Mouse (Mus musculus) heart, postnatal 4 days (tissue): ENCODE measurements around the gene Dhx35. TPM values are rescaled to one million over a fixed set of nuclear protein-coding genes. Genes with fewer than 3 reads are reported as not detected.

Source experiments
- DNase-seq: peaks from one replicate; pipeline ENCODE4 v3.0.0; 2021
- total RNA-seq, 2 experiments: library from RNA; stranded (reverse); gene quantifications; 2 replicates each; pipeline ENCODE4 v1.2.3; 2021

Gene Dhx35
- total RNA-seq: 10 to 100 TPM; 33.2 to 33.3 TPM

DNA sequence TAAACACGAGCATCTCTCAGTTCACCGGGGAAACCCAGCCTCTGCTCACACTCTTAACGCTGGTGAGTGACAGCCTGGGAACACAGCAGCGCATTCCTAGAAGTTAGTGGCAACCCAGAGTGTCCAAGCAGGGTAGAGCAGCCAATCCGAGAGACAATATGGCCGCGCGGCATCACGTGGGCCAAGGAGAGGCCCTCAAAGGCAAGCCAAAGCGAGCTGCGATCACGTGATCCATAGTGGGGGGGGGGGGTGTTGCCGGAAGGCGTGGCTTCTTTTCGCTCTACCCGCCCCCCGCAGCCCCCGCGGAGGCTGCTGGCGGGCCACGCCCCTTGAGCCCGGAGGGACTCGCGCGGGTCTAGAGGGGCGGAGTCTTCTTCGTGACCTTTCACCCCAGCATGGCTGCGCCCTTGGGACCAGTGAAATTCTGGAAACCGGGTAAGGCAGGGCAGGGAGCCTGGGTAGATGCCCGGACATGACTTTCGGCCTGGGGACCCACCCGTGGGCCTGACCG, at the start of gene Dhx35:
Gene Dhx35, plus strand, starts transcription at position 314 of the 511 bp plus-strand sequence.
- peak; percentile 95 for DNase-seq

DNA sequence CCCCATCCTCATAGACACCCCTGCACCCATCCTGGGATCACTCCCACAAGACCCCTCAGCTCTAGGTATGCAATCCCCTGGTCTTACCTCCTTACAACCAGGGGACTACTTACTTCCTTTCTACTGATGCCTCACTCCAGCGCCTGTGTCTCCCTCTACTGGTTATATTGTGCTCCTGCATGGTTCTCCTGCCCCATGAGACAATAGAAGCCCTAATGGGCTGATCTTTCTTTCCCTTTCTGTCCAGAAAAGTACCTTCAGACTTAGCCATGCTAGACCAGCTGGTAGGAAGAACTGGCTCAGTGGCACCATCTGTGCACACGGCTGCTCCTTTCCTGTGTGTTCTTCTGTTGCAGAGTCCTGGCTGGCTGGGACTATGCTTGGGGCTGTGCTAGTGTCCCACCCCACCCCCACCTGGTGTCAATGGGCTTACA, 49.5 kb upstream of the Dhx35 start:
- DNase-seq: peak; percentile 55

DNA sequence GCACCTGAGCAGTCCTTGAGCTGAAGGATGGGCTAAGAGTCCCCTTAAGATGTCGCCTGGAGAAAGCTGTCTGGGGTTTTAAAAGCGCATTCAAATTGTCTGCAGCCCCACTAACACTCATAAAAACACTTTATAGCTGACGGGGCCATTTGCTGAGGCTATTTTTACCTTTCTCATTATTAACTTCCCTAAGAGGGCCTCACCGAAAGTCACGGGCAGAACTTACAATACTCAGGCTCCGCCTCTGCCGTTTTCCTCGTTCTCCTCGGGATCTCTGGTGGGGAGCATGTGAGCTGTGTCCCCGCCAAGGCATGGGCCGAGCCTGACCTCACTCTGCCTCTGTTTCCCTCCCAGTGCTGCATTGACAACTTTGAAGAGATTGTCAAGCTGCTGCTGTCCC, 48.4 kb upstream of the Dhx35 start:
- no peak for DNase-seq

DNA sequence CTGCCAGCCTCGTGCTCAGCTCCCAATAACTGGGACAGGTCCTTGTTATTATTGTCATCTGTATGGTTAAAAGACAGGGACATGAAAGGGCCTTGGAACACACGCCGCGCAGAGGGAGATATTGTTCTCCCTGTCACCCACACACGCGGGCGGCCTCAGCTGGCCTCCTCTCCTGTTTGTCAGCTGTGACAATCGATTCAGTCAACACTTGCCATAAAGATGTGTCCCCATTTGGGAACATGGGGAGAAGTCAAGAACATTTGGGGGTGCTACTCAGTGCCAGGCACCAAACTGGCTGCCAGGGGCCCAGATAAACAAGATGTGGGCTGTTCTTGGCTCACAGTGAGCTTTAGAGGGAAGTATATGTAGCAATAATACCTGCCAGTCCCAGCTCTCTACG, 45.2 kb upstream of the Dhx35 start:
- DNase-seq: no peak

DNA sequence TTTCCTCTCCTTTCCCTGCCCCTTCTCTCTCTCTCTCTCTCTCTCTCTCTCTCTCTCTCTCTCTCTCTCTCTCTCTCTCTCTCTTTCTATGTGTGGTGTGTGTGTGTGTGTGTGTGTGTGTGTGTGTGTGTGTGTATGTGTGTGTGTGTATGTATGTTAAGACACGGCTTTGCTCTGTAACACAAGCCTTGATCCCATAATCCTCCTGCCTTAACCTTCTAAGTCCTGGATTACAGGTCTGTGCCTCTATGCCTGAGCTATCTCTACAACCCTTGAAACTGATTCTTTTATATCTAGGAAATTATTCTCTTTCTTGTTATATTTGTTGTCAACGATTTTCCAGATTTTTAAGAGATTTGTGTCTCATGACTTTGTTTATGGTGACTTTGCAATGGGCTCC, 34.4 kb upstream of the Dhx35 start:
- DNase-seq: no peak

DNA sequence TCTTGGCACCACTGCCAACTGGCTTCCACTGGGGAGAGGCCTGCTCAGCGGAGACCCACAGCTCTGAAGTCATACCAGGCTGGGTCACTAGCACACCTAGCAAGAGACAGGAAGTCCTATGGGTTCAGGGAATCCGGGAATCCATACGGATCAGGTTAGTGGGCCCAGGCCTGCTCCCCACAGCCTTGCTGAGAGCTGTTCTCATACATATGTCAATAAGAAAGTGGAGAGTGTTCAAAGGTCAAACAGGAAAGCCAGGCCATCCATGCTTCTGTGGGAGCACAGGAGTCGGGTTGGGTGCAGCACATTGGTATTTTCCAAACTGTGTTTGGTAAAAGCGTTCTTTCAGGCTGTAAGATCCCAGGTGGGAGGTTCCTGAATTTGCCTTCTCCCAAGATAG, 32.3 kb upstream of the Dhx35 start:
- no peak for DNase-seq

DNA sequence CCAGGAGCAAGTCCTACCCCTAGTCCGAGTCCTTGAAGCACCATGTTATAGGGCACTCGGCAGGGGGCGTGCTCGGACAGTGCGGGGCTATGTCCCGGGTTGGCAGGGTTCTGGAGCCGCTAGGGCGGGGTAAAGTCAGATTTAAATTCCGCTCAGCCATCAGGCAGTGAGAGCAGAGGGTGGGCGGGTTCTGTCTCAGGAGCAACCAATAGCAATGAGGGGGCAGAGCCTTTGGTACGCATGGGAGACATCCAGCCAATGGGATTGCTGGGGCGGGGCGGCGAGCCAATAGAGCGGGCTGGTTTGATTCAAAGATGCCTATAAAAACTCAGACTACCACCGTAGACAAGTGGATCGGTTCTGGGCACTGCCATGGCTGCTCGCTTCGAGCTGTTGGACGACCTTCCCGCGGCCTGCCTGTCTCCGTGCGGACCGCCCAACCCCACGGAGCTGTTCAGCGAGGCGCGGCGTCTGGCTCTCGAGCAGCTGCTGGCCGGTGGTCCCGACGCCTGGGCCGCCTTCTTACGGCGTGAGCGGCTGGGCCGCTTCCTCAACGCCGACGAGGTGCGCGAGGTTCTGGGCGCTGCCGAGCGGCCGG, 26.8 kb upstream of the Dhx35 start, which contains the start of gene Fam83d:
Gene Fam83d, plus strand, starts transcription at position 352 of the 598 bp plus-strand sequence.
- DNase-seq: peak; percentile 98

DNA sequence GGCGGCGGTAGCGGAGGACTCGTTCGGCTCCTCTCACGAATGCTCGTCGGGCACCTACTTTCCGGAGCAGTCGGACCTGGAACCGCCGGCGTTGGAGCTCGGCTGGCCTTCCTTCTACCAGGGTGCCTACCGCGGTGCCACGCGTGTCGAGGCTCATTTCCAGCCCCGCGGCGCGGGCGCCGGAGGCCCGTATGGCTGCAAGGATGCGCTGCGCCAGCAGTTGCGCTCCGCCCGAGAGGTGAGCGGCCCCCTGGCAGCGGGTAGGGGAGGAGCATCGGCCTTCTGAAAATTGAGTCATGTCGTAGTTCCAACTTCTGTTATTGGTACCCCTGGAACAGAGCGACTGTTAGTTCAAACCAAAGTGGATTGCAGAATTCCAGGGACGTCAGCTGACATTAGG, 26.3 kb upstream of the Dhx35 start:
- peak; percentile 40 for DNase-seq

DNA sequence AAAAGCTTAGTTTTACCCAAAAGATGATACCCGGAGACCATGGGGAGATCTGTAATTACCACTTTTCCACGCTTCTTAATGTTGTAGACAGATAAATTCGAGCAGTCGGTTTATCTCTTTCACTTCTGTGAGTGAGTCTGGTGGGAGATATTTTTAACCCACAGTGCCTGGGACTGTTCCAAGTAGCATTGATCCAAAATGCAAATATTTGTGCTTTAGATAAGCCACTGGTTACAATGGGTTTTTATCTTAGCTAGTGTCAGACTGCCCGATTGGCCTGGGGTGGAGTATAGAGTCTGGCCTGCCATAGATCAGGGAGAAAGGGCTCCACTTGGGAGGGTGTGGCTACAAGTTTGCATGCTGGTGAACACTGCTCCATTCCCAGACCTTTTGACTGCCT, 25.8 kb upstream of the Dhx35 start:
- DNase-seq: no peak

DNA sequence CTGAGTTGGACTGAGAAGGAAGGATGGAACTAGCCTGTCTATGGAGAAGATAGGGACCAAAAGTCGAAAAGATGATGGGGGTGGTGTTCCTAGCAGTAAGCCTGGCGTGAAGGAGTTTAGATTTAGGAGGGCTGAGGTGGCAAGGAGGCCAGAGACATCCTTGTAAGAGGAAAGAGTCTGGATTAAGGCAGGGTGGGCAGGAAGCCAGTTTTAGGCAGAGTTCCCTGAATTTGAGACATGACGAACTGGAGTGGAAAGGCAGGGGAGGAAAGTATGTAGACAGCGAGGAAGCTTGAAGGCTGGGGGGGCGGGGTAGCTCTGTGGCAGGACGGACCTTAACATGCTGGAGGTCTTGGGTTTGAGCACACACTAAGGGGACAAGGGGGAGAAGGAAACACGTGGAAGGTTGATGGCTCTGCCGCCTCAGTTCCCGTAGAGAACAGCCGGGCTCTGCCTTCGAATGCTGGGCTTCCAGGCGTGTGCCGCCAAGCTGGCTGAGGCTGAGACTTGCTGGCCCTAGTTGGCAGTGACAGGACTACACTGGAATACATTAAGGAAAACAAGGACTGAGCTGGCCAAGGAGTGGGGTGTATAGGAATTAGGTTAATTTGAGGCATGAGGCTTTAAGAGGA, 24.4 kb upstream of the Dhx35 start:
- DNase-seq: peak; percentile 57

DNA sequence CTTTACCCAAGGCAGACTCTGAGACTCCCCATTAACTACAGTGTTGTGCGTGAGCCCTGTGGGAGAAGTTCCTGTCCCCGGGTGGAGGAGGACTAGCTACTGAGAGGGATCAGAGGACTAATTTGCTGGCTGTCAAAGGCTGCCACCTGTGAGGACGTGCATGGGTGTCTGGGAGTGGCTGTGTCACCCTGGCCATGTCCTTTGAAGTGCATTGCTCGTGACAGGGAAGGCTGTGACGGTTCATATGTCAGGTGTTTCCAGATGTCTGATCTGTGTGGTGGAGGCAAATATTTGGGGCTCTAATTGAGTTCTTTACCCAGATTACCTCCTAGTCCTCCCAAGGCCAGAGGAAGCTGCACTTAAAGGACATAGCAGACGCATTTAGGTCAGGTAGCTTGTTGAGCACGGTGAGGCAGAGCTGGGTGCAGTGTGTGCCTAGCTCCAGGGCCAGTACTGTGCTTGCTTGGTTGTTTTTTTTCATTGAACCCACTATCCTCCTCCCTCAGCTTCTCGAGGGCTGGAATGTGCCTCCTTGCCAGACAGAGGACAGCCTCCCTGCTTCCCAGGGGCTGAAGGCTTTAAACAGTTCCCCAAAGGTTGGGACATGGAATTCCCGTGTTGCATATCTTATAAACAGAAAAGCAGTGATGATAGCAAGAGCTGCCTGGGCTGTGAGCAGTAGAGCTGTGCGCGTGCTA, 23.4 kb upstream of the Dhx35 start:
- no peak for DNase-seq

DNA sequence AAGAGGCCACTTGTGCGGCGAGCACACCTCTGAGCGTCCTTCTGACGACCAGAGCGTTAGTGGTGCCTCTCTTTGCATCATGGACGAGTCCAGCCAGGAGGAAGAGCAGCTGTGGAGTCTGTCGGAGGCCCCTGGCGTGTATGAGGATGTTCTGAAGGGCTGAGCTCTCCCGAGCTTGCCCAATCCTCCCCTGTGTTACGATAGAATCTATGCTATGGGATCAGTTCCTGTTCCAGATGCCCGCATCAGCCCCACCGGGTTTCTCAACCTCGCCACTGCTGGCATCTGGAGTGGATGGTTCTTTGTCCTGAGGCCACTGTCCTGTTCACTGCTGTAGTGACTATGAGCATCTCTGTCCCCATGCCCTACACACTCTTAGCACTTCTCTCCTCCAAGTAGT, 21.8 kb upstream of the Dhx35 start:
- DNase-seq: no peak

DNA sequence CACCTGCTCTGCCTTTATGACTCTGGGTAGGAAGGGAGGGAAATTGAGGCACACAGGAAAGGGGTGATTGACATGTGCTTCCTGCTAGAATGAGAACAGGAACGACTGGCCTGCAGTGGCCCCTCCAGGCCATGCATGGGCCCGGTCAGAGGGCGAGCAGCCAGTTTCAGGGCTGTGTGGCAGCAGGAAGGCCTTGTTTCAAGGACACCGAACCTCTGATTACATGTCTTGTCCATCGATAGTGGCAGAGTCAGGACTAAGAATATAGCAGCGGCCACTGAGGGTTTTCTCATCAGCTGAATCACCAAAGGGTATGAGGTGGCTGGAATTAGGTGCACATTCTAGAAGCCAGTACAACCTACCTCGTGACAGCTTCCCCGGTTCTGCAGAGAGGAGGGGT, 19.7 kb upstream of the Dhx35 start:
- DNase-seq: no peak

DNA sequence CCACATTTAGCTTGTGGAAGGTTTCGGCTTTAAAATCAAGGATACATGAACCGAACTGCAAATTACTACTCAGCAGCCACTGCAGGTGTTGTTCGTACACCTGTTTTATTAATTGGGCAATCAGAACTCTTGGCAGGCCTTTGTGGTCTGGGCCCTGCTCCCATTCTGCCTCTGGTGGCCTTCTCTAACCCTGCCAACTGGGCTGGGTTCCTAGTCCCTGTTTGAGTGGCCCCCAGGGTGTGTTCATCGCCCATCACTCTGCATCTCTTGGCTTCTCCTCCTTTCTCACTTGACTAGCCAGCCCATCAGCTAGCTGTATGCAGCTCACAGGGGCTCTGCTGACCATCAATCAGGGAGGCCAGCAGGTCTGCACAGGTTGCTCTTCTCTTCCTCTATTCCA, 17.9 kb upstream of the Dhx35 start:
- DNase-seq: peak; percentile 24

DNA sequence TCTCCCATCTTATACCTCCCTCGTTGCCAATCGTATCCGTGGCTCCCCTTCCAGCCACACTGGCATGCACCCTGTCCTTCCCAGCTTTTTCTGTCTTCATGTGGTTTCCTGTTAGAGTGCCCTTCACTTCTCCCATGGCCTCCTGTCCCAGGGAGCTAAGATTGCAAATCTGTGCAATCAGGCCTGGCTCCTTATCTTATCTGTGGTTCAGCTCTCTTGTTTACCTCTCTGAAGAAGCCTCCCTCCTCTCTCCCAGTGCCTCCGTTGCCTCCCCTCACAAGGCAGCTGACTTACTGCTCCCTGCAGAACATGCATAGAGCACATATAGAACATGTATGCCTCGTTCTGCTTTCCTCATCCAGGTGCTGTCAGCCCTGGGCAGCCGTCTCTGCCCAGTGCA, 17.1 kb upstream of the Dhx35 start:
- no peak for DNase-seq

DNA sequence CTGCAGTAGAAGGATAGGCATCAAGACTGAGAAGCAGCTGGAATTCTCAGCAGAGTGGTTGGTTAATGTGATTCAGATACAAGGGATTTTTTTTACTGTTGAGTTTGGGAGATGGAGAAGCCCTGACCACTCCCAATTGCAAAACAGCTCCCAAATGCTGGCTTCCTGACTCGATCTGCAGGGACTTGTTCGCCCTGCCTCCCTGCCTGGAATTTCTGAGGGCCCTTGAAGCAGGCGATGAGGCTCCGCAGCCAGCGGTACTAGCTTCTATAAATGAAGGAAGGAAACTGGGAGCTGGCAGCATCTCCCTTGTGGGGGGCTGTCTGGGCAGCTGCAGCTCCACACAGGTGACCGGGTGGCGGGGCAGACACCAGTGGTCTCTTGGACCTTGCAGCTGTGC, 16.3 kb upstream of the Dhx35 start:
- no peak for DNase-seq

DNA sequence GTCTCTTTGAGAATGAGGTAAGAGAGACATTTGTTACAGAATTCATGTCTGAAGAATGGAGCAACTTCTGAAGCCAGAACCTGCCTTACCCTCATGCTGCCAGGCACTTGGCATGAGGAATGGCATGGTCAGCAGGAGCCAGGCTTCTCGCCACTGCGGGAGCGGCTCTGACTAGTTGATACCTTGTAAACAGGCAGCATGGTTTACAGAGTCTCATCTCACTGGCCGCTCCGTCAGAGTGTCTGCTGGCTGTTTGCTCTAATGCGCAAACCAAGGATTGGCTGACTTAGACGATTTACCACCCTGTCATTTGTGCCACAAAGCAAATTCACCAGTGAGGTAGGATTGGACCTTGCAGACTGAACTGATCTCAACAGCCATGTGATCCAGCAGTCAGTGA, 13.5 kb upstream of the Dhx35 start:
- DNase-seq: no peak

DNA sequence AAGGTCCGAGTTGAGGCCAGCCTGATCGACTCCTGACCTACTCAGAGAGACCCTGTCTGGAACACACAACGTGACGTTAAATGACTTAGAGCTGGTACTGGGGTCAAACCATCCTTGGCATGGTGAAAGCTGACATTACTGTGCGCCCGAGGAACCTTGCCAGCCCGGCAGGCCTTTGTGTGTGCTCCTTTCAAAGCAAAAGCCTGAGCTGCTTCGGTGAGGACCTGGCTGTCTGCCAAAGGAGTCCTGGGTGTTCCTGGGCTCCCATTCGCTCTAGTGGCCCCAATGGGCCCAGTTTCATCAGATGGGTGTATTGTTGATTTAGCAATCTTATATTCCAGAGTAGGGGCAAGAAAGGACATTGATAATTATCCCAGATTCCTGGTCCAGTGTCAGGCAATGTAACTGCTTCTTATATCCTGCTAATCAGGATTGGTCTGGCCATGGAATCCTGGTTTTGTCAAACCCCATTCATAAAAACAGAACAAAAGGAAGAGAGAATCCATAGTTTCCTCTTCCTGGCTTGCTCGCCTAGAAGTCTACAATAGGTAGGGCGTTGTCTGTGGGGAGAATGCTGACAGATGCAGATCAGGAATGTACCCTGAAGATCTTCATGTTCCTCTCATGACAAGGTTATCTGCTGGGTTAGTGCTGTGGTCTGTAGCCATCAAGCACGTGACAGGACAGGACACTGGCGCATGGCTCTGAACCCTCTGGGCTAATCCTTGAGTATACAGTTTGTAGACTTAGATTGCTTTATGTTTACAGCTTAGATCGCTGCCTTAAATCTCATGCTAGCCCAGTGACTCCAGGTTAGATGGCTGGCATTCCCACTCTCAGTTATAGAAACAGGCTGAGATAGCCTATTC, 7.4 kb upstream of the Dhx35 start:
- peak; percentile 46 for DNase-seq

DNA sequence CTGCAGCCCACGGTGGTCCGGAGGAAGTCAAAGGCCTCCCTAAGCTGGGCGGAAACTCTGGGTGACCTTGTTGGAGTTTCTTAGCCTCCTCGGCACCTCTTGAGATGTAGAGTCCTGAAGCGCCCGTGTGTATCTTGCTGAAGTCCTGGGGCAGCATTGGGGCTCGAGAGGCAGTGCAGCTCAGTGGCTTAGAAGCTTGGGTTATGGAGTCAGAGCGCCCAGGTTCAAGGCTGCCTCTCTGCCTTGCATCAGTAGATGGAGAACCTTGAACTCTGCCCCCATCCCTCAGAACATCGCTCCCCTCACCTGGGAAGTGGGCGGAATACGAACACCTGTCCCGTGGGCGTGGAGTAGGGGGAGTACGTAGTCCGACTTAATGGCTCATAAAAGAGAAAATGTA, 436 bp downstream of the Dhx35 start:
- no peak for DNase-seq

DNA sequence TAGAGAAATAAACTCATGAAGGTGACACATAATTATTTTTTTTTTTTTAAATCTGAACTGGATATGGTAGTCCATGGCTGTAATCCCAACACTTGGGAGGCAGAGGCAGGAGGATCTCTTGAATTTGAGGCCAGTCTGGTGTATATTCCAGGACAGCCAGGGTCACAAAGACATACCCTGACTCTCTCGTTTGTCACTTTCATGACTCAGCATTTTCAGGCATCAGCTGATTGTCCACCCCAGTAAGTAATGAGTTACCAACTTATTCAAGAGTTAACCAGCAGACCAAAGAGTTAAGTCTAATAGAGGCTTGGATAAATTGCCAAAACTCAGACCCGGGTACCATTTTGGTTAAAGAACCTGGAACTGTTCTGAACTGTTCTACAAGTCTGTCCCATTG, 1.3 kb downstream of the Dhx35 start:
- no peak for DNase-seq

DNA sequence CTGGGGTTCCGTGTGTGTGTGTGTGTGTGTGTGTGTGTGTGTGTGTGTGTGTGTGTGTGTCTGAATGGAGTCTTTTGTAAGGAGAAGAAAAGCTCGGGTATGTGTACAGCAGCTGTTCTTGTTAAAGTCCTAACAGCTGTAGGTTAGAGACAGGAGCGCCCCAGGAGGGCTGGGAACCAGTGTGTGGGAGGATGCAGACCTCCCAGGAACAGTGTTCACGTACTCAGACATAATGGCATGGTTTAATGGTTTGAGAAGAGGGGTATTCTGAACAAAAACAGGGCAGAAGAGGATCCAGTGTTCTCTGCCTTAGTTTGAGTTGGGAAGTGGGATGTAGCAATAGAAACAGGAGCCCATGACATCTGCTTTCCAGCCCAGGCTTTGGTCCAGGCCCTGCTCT, 4.7 kb downstream of the Dhx35 start:
- DNase-seq: peak; percentile 18

DNA sequence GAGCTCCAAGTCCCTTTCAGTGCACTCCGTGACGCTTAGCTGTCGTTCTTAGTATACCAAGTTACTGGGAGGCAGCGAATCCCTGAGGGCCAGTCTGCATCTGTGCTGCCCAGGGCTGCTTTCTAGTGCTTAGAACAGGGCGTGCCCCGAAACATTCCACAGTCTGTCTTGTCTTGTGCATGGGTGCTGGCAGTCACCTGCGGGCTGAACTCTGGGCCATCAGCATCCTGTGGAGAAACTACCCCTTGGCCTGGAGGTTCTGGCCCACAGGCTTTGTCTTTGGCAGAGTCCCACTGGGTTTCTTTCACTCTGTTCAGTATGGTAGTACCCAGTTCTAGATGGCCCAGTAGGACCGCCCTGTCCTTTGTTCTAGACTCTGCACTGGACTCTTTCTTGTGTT, 6.2 kb downstream of the Dhx35 start:
- no peak for DNase-seq

DNA sequence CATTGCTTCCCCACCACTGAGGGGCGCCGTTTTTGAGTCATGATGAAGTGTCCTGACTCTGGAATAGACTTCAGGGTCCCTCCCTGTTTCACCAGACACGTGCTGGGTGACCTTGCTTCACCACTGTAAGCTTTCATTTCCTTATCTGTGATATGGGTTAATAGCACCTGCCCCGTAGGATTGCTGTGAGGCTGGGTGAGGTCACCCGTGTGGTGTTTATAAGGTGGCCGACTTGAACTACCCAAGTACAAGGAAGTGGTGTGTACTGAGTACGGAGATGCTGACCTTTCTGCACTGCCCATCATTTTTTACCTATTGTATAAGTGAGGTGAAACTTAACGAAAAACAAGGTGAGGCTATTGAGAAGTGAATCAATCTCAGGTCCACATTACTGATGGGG, 9.0 kb downstream of the Dhx35 start:
- DNase-seq: no peak
